Mouse (Mus musculus) olfactory bulb, adult 2 months (tissue): ENCODE data around the gene Srsf4.

Experiments used
- CTCF ChIP-seq: fragments of 200-500 bp; IDR thresholded peaks from 2 replicates; pipeline ENCODE4 v1.5.1; 2012; ENCODE audit warnings: low read depth, mild to moderate bottlenecking, low read length, moderate library complexity; ENCODE audit not compliant: insufficient read depth
- POLR2A ChIP-seq: fragments of 200-500 bp; IDR thresholded peaks from 2 replicates; pipeline ENCODE4 v1.6.1; 2012; ENCODE audit warnings: mild to moderate bottlenecking, low read depth, low read length, moderate library complexity; ENCODE audit not compliant: insufficient read depth

DNA sequence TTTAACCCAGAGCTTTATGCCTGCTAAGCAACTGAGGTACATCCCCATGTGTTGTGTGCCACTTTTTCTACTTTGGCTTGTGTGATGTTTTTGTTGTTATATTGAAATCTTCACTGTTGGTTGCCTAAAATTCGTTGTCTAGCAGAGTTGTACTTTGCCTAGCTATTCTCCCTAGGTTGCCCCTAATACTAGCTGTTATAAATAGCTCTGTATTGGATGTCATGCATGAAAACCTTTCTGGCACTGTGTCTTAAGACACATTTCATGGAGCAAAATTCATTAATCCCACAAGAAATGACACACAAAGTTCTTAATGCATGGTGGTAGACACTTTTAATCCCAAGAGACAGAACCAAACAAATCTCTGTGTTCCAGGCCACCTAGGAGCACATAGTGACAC, 6.3 kb downstream of the Srsf4 start:
- TF ChIP-seq POLR2A (no peak), CTCF (no peak)
